Mouse (Mus musculus) kidney, postnatal 0 days (tissue): ENCODE data around the gene Cpz. TPM values are rescaled to one million over a fixed set of nuclear protein-coding genes. Genes with fewer than 3 reads are reported as not detected.
A peak's percentile ranks its signal among the peaks of the same experiment; 100 is the strongest.

Experiments
- ATAC-seq: fragments of 200-750 bp; cut with Nextera tagmentation; replicated peaks from 2 replicates; pipeline ENCODE4 v1.8.0; 2017; ENCODE audit warnings: low read depth, moderate number of reproducible peaks, moderate TSS enrichment, moderate library complexity; ENCODE audit not compliant: low FRiP score
- DNase-seq: peaks from one replicate; pipeline ENCODE4 v3.0.0-alpha.2; 2016; ENCODE audit warnings: low spot score
- H3K27ac ChIP-seq: fragments of 300-500 bp; sonication (generic); 2 replicates; pipeline ENCODE4 v1.5.1; 2014; ENCODE audit warnings: mild to moderate bottlenecking
- H3K27me3 ChIP-seq: fragments of 300-500 bp; sonication (generic); 2 replicates; pipeline ENCODE4 v1.6.1; 2014; ENCODE audit warnings: low read length, mixed read lengths; ENCODE audit not compliant: insufficient read depth
- H3K36me3 ChIP-seq: fragments of 300-500 bp; sonication (generic); 2 replicates; pipeline ENCODE4 v1.6.1; 2014; ENCODE audit warnings: low read length, mixed read lengths; ENCODE audit not compliant: insufficient read depth
- H3K4me1 ChIP-seq: fragments of 300-500 bp; sonication (generic); replicated peaks from 2 replicates; pipeline ENCODE4 v1.6.1; 2014; ENCODE audit warnings: antibody characterized with exemption, low read length, mixed read lengths; ENCODE audit not compliant: insufficient read depth
- H3K4me2 ChIP-seq: fragments of 300-500 bp; sonication (generic); 2 replicates; pipeline ENCODE4 v1.6.1; 2014; ENCODE audit warnings: mild to moderate bottlenecking, low read length, moderate library complexity, mixed read lengths
- H3K4me3 ChIP-seq: fragments of 300-500 bp; sonication (generic); replicated peaks from 2 replicates; pipeline ENCODE4 v1.5.1; 2014; ENCODE audit warnings: low read depth, low read length
- H3K9ac ChIP-seq: fragments of 300-500 bp; sonication (generic); 2 replicates; pipeline ENCODE4 v1.6.1; 2014; ENCODE audit warnings: low read depth, low read length
- H3K9me3 ChIP-seq: fragments of 300-500 bp; sonication (generic); replicated peaks from 2 replicates; pipeline ENCODE4 v1.6.1; 2016; ENCODE audit warnings: low read length, inconsistent platforms, mixed read lengths
- CTCF ChIP-seq: IDR thresholded peaks from 2 replicates; pipeline ENCODE4 v1.5.1; 2016; ENCODE audit warnings: antibody characterized with exemption, low read depth, mild to moderate bottlenecking, moderate library complexity
- WGBS: fragments of 180-500 bp; shearing (Covaris S2); extraction: QIAGEN DNeasy Blood & Tissue Kit; methylation state at CpG from one replicate; pipeline ENCODE4 v1.1.7; 2014; 5-methylcytosine and 5-hydroxymethylcytosine counted together
- polyA plus RNA-seq: library from polyadenylated mRNA; unstranded; fragments of >200 nt; fragmentation: Nextera tagmentation; extraction: Ambion mirVana; gene quantifications from 2 replicates; pipeline ENCODE4 v1.2.1, GENCODE M21; 2015

The Cpz gene
- polyA plus RNA-seq, 1 experiment from 2014 or later, result 4.7 TPM

- no peak for TF ChIP-seq CTCF
- Histone ChIP-seq H3K36me3 (no peaks in the 10 kb centered on the region), H3K4me1 (no peaks in the 10 kb centered on the region), H3K4me2 (no peak overlapping the region), H3K9ac (no peak overlapping the region), H3K9me3 (no peaks in the 10 kb centered on the region), H3K4me3 (no peak overlapping the region), H3K27ac (no peak overlapping the region), H3K27me3 (no peaks in the 10 kb centered on the region; the same call in none of the 2 replicates)
- WGBS, result 9% methylated on average over 7 of the region's 7 CpGs
- no peak for DNase-seq
- ATAC-seq, result no peak
Observed at GRCm38 (mm10) chr5:35470885-35471528, 54.5 kb downstream of the Cpz start.

- TF ChIP-seq CTCF, result no peak
- no peak overlapping the region for H3K4me2 ChIP-seq
- H3K27ac ChIP-seq, result no peak overlapping the region
- no peak overlapping the region for H3K4me3 ChIP-seq
- WGBS, result 17% methylated on average over 21 of the region's 21 CpGs
- no peaks in the 10 kb centered on the region for H3K9me3 ChIP-seq
- DNase-seq (peak; percentile 23), ATAC-seq (no peak)
- no peaks in the 10 kb centered on the region for H3K4me1 ChIP-seq
- no peak overlapping the region for H3K9ac ChIP-seq
- H3K27me3 ChIP-seq, result no peaks in the 10 kb centered on the region; the same call in none of the 2 replicates
- H3K36me3 ChIP-seq, result no peaks in the 10 kb centered on the region
Observed at GRCm38 (mm10) chr5:35465966-35466635, 59.4 kb downstream of the Cpz start.

- H3K4me2 ChIP-seq, result no peak overlapping the region
- ATAC-seq (no peak), DNase-seq (no peak)
- no peaks in the 10 kb centered on the region for H3K36me3 ChIP-seq
- no peaks in the 10 kb centered on the region for H3K4me1 ChIP-seq
- 11% methylated on average over 8 of the region's 8 CpGs for WGBS
- no peak overlapping the region for H3K27ac ChIP-seq
- TF ChIP-seq CTCF, result no peak
- no peaks in the 10 kb centered on the region; the same call in none of the 2 replicates for H3K27me3 ChIP-seq
- no peak overlapping the region for H3K4me3 ChIP-seq
- no peaks in the 10 kb centered on the region for H3K9me3 ChIP-seq
- no peak overlapping the region for H3K9ac ChIP-seq
Observed at GRCm38 (mm10) chr5:35462081-35462480, 63.4 kb downstream of the Cpz start.

- H3K9me3 ChIP-seq, result no peaks in the 10 kb centered on the region
- H3K36me3 ChIP-seq, result no peaks in the 10 kb centered on the region
- H3K27me3 ChIP-seq, result no peaks in the 10 kb centered on the region; the same call in 1 of the 2 replicates
- WGBS, result 77% methylated on average over 4 of the region's 4 CpGs
- no peak overlapping the region for H3K9ac ChIP-seq
- no peak for ATAC-seq
- no peak overlapping the region for H3K27ac ChIP-seq
- no peaks in the 10 kb centered on the region for H3K4me1 ChIP-seq
- peak; percentile 37; the same call in 1 of the 2 replicates for TF ChIP-seq CTCF
- DNase-seq, result no peak
- H3K4me2 ChIP-seq, result no peak overlapping the region
- H3K4me3 ChIP-seq, result no peak overlapping the region
Observed at GRCm38 (mm10) chr5:35459760-35460159, 65.7 kb downstream of the Cpz start.

GRCm38 (mm10) chr5:35458267-35458666, 67.2 kb downstream of the Cpz start:
- no peak for DNase-seq
- no peak overlapping the region for H3K4me2 ChIP-seq
- H3K9me3 ChIP-seq, result no peaks in the 10 kb centered on the region
- H3K27me3 ChIP-seq, result no peaks in the 10 kb centered on the region
- H3K4me1 ChIP-seq, result no peaks in the 10 kb centered on the region
- no peak overlapping the region for H3K4me3 ChIP-seq
- no peak overlapping the region for H3K27ac ChIP-seq
- H3K36me3 ChIP-seq, result no peaks in the 10 kb centered on the region
- WGBS, result 56% methylated on average over 3 of the region's 3 CpGs
- TF ChIP-seq CTCF, result no peak
- no peak overlapping the region for H3K9ac ChIP-seq
- no peak for ATAC-seq

- Histone ChIP-seq H3K27ac (no peak overlapping the region), H3K9ac (no peak overlapping the region), H3K36me3 (no peaks in the 10 kb centered on the region), H3K4me1 (no peaks in the 10 kb centered on the region), H3K4me3 (no peak overlapping the region), H3K9me3 (no peaks in the 10 kb centered on the region), H3K27me3 (no peaks in the 10 kb centered on the region), H3K4me2 (no peak overlapping the region)
- no peak for TF ChIP-seq CTCF
- WGBS, result 78% methylated on average over 7 of the region's 7 CpGs
- DNase-seq, result no peak
- no peak for ATAC-seq
Observed at GRCm38 (mm10) chr5:35457364-35457763, 68.1 kb downstream of the Cpz start.
